Mouse (Mus musculus) hematopoietic multipotent progenitor cell, adult 10-12 weeks (in vitro differentiated cells): ENCODE measurements around the gene Rpl24. TPM values are rescaled to one million over a fixed set of nuclear protein-coding genes. Genes with fewer than 3 reads are reported as not detected.

ENCODE experiments used
- polyA plus RNA-seq: library from polyadenylated mRNA; stranded (reverse); fragments of >175 nt; gene quantifications from 2 replicates; pipeline ENCODE4 v1.2.3, GENCODE M21; 2012; ENCODE audit warnings: low replicate concordance

The Rpl24 gene
- 57.8 and 109 TPM in 2 replicates for polyA plus RNA-seq

DNA sequence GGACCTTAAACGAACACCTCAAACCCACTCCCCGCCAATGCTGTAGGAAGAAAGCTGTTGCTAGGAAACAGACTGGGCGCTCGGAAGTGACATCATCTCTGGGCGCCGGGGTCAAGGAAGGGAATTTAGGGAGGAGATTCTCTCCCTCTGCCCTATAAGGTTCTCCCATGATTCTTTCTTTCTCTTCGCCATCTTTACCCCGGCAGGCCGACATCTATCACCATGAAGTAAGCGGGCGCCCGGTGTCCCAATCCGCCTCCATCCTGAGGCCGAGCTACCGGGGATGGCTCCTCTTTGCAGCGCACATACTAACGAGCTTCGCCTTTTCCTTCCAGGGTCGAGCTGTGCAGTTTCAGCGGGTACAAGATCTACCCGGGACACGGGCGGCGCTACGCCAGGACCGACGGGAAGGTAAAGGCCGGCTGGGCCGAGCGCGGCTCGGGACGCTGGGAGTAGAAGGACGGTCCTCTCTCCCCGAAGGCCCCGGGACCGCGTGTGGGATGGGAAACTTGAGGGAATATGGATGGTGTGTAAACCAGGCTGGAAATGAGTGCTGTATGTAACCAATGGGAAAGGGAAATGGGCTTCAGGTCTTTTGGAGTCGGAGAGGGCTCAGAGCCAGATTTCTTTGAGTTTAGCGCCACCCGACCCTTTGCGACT lies at the start of gene Rpl24:
Rpl24 (plus strand) TSS at position 64 of the 660 bp plus-strand sequence.

GRCm38 (mm10) chr16:55934453-55935037 lies 31.5 kb upstream of the Rpl24 start, which contains the start of gene Cep97:
Cep97 (minus strand) TSS chr16:55934855.

DNA sequence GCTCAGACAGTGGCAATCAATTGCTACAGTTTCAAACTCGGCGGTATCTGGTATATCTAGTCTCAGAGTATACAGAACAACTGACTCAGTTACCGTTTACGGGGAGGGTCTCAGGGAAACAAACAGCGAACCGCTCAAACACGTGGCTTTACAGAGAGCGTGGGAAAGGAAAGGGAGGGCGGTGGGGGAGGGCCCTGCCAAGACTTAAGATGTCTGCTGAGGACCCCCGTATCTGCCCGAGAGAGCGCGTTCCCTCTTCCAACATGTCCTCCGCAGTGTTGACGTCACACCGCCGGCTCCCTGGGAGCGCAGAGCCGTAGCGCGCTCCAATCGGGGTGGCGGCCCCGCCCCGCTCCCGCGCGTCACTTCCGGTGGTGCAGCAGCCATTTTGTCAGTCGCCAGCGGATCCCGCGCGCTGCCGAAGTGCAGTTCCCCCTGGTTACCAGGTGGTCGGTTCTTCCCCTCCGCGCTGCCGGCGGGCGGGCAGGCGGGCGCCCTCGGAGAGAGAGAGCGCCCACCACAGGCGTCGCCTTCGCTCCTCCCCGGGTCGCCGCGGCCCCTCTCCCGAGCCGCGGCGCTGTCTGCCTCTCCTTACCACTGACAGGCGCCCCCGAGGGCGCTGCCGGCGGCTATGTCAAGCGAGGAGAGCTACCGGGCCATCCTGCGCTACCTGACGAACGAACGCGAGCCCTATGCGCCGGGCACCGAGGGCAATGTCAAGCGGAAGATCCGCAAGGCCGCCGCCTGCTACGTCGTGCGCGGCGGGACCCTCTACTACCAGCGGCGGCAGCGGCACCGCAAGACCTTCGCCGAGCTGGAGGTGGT lies 7.6 kb downstream of the Rpl24 start, which contains the start of gene Zbtb11:
Zbtb11 (plus strand) TSS at position 453 of the 825 bp plus-strand sequence.

Other genes with a start within 250 kb of the Rpl24 start
- gene Nfkbiz, start 127.4 kb upstream of the Rpl24 start, polyA plus RNA-seq = 10.8 and 38.0 TPM in 2 replicates
- gene Nxpe3, start 71.0 kb upstream of the Rpl24 start, polyA plus RNA-seq = 2.5 and 2.6 TPM in 2 replicates
- gene Cep97, start 31.4 kb upstream of the Rpl24 start, polyA plus RNA-seq = 2.7 and 7.2 TPM in 2 replicates
- 5.4 and 8.2 TPM in 2 replicates for gene Zbtb11, start 7.6 kb downstream of the Rpl24 start, polyA plus RNA-seq
- gene Pcnp, start 63.5 kb downstream of the Rpl24 start, polyA plus RNA-seq = 20.5 and 23.3 TPM in 2 replicates
- gene Trmt10c, start 71.5 kb downstream of the Rpl24 start, polyA plus RNA-seq = 10.6 and 13.0 TPM in 2 replicates
- gene Senp7, start 82.1 kb downstream of the Rpl24 start, polyA plus RNA-seq = 17.2 and 19.8 TPM in 2 replicates
- gene Impg2, start 238.0 kb downstream of the Rpl24 start, polyA plus RNA-seq = 0.02 and 0.03 TPM in 2 replicates